Mouse (Mus musculus): ENCODE measurements around the gene Plod1.

Plod1 gene

DNA sequence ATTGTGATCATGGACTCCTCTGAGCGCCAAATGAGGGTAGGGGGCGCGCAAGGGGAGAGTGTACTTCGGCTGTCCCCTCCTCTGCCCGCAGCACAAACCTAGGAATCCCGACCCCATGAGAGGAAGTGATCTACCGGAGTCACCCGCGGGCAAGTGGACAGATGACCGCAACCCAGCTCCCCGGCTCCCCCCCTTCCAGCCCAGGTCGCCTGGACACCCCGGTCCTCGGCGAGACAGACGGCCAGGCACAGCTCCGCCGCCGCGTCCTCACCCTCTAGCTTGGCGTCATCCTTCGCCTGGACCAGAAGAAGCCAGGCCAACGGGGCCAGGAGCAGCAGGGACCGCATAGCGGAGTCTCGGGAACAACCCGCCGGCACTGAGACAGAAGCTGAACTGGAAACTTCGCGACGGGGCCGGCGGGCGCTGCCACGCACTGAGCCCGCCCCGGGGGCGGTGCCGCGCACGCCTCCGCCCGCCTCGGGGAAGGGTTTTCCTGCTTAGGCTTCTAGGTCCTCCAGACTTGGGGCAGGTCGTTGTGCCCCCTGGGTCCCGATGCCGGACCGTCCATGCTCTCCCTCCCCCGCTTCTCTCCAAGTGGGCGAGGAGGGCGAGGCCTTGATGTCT lies at the start of gene Plod1:
Gene Plod1 (minus strand): TSS at position 437 of the 624 bp plus-strand sequence.
- in situ Hi-C loops (cut with MboI; ENCODE audit: low pct_unique_long_range_greater_than_20kb in 1 of 2, low sequenced_read_pairs in 2 of 2, unreplicated experiment in 1 of 2), result no loop called here

GRCm38 (mm10) chr4:147985205-147986132 lies 48.9 kb upstream of the Plod1 start, which contains the start of gene Nppb:
Gene Nppb (plus strand): TSS chr4:147985788.
- in situ Hi-C loops (cut with MboI; ENCODE audit: low pct_unique_long_range_greater_than_20kb in 1 of 2, low sequenced_read_pairs in 2 of 2, unreplicated experiment in 1 of 2), result no loop called here

DNA sequence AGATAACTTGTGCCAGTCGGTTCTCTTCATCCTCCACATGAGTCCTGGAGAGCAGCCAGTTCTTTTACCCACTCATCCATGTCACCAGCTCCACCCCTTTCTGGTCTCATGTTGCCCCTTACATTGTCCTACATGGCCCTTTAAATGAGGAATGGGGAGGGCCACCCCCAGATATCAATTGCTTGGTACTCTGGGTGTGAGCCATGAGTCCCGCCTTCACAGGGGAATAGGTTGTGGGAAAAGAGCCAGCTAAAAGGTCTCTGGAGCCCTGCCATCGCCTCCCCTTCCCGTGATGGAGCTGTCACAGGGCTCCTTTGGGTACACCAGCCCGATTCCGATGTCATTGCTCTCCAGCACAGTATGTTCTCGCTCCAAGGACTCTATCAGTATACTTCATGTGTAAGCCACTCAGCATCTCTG lies 42.9 kb upstream of the Plod1 start:
- in situ Hi-C loops (cut with MboI; ENCODE audit: low pct_unique_long_range_greater_than_20kb in 1 of 2, low sequenced_read_pairs in 2 of 2, unreplicated experiment in 1 of 2), result no loop called here

DNA sequence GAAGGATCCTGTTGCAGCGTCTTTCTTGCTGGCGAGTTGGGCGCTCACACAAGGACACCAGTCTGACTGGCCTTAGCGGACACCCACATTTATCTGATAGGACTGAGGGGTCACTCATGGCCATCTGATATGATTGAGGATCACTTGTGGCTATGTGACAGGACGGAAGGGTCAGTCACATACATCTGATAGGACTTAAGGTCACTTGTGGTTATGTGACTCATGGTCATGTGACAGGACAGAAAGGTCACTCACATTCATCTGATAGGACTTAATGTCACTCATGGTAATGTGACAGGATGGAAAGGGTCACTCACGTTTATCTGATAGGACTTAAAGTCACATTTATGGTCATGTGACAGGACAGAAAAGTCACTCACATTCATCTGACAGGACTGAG lies 41.8 kb upstream of the Plod1 start:
- in situ Hi-C loops (cut with MboI; ENCODE audit: low pct_unique_long_range_greater_than_20kb in 1 of 2, low sequenced_read_pairs in 2 of 2, unreplicated experiment in 1 of 2), result no loop called here

DNA sequence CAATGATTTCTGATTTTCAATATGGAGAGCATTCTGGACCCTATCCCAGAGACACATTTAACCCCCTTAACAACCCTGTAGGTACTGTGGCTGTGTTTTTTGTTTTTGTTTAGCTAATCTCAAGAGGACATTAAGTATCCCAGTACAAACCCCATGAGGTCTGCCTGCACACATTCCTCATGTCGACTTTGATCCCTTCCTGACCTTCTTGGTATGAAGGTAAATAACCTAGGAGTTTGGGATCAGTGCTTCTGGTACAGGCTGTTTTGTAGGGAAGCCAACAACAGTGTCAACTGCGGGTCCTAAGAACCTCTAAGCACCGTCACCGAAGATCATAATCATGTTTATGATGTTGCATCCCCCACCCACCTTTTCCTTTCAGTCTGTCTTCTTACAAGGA lies 41.2 kb upstream of the Plod1 start:
- in situ Hi-C loops (cut with MboI; ENCODE audit: low pct_unique_long_range_greater_than_20kb in 1 of 2, low sequenced_read_pairs in 2 of 2, unreplicated experiment in 1 of 2), result no loop called here

GRCm38 (mm10) chr4:147976237-147976636 lies 39.7 kb upstream of the Plod1 start:
- in situ Hi-C loops (cut with MboI; ENCODE audit: low pct_unique_long_range_greater_than_20kb in 1 of 2, low sequenced_read_pairs in 2 of 2, unreplicated experiment in 1 of 2), result no loop called here

DNA sequence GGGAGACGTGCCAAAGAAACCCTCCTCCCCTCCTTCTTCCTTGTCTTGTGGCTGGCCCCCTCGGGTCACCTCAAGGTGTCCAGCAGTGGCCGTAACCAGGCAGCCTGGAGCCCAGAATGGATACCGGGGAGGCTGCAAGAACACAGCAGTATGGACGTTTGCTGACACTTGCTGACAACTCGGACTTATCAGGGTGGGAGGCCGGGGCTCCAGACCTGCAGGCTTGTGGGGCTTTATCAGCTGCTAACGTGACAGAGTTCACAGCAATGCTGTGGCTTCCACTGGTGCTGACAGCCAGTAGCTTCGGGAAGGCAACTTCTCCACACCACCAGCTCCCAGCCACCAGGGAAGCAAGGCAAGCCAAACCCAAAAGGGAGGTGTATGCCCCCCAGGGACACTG lies 32.8 kb upstream of the Plod1 start:
- in situ Hi-C loops (cut with MboI; ENCODE audit: low pct_unique_long_range_greater_than_20kb in 1 of 2, low sequenced_read_pairs in 2 of 2, unreplicated experiment in 1 of 2), result no loop called here

GRCm38 (mm10) chr4:147968816-147969215 lies 32.2 kb upstream of the Plod1 start:
- in situ Hi-C loops (cut with MboI; ENCODE audit: low pct_unique_long_range_greater_than_20kb in 1 of 2, low sequenced_read_pairs in 2 of 2, unreplicated experiment in 1 of 2), result no loop called here

DNA sequence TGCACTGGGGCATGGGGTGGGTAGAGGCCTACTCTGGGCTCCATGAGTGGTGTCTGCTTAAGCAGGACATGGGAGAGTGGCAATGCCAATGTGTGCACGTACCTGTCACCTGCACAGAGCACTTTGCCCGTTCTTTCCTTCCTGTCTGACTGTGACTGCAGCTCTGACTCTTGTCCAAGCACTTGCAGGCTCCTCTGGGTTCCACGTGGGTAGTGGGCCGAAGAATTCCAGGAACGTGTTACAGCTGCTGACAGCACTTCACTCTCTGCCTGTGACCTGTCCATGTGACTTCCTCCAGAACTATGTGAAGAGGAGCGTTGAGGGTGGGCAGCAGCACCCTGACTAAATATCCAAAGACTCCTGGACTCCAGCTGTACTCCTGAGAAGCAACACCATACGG lies 29.1 kb upstream of the Plod1 start:
- in situ Hi-C loops (cut with MboI; ENCODE audit: low pct_unique_long_range_greater_than_20kb in 1 of 2, low sequenced_read_pairs in 2 of 2, unreplicated experiment in 1 of 2), result no loop called here

DNA sequence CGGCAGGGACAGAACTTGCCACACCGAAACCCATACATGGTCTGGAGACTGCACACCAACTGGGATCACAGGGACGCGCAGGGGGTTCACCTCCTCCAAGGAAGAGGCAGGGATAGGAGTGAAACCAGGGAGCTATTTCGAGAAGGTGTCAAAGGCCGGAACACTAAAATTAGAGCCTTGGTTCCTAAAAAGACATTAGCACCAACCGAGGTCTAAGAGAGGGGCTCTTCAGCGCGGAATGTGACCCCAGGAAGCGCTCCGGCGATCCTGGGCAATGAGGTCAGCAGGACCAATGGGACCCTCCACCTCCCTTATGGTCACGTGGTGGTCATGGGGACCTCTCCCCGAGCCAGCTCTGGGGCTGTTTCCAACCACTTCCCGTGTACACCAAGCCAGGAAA lies 27.1 kb upstream of the Plod1 start:
- in situ Hi-C loops (cut with MboI; ENCODE audit: low pct_unique_long_range_greater_than_20kb in 1 of 2, low sequenced_read_pairs in 2 of 2, unreplicated experiment in 1 of 2), result loop anchor here in 1 of 2 experiments (5.0 kb wide), 1 partner anchor 49 kb away; no protein-coding TSS in a partner anchor

GRCm38 (mm10) chr4:147962781-147963180 lies 26.2 kb upstream of the Plod1 start:
- in situ Hi-C loops (cut with MboI; ENCODE audit: low pct_unique_long_range_greater_than_20kb in 1 of 2, low sequenced_read_pairs in 2 of 2, unreplicated experiment in 1 of 2), result loop anchor here in 1 of 2 experiments (5.0 kb wide), 1 partner anchor 50 kb away; no protein-coding TSS in a partner anchor

DNA sequence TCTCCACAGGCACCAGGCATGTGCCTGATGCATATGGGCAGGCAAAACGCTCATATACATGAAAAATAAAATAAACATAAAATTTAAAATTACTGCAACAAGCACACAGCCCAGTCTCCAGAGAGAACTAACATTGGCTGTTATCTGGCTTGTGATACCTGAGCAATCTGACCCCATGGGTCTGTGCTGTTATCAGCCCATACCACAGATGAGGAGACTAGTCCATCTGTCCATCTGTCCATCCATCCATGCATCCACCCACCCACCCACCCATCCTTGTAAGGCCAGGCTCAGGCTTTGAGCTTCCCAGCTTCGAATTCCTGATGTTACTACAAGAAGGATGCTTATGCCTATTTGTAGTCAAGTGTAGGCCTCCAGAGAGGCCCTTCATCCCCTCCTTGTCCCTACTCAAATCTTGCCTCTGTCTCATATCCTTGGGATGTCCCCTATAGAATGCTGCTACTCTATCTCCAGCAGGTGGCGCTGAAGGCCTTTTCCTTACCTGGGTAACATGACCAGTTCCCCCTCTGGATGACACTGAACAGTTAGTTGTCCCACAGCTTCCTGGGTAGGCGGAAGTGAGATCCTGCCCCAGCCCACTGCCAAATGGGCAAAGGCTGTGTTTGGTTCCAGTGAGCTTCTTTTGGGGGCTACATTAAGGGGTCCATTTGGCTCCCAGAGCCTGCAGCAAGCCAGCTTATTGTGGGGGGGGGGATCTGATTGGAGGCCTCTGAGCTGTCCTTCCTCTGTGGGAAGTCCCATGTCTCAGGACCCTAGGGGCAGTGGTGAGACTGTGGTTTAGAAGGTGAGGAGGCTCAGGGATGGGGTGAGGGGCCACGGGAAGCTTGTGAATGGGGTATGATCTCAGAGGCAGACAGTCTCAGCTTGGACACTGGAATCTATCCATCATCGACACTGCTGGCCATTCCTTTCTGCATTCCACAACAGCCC lies 23.6 kb upstream of the Plod1 start:
- in situ Hi-C loops (cut with MboI; ENCODE audit: low pct_unique_long_range_greater_than_20kb in 1 of 2, low sequenced_read_pairs in 2 of 2, unreplicated experiment in 1 of 2), result loop anchor here (5.0 kb wide), 3 partner anchors 42 to 102 kb away; partner anchors contain the start of gene Nppa (in 1 of the 2)

GRCm38 (mm10) chr4:147957141-147957540 lies 20.6 kb upstream of the Plod1 start:
- in situ Hi-C loops (cut with MboI; ENCODE audit: low pct_unique_long_range_greater_than_20kb in 1 of 2, low sequenced_read_pairs in 2 of 2, unreplicated experiment in 1 of 2), result loop anchor here in 1 of 2 experiments (5.0 kb wide), 2 partner anchors 45 to 105 kb away; partner anchors contain the start of gene Nppa

- in situ Hi-C loops (cut with MboI; ENCODE audit: low pct_unique_long_range_greater_than_20kb in 1 of 2, low sequenced_read_pairs in 2 of 2, unreplicated experiment in 1 of 2), result no loop called here
These were observed 17.0 kb upstream of the Plod1 start for GRCm38 (mm10) chr4:147953590-147953989.

DNA sequence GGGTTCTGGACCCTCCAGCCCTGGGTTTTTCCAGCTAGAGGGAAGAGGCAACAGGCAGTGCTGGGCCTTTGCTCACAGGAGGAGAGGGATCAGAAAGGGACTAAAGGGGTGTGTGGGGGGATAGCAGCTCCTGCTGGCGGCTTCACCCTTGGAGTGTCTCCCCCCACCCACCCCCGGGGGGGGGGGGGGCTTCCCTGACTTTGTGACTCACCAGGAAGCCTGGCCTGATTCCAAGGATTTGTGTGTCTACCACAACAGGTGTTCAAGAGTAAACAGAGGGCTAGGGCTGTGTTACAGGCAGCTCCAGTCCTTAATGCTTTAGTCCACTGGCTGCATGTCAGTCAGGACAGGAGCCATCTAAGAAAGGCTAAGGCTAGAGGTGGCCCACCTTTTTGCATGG lies 10.9 kb upstream of the Plod1 start:
- in situ Hi-C loops (cut with MboI; ENCODE audit: low pct_unique_long_range_greater_than_20kb in 1 of 2, low sequenced_read_pairs in 2 of 2, unreplicated experiment in 1 of 2), result no loop called here

DNA sequence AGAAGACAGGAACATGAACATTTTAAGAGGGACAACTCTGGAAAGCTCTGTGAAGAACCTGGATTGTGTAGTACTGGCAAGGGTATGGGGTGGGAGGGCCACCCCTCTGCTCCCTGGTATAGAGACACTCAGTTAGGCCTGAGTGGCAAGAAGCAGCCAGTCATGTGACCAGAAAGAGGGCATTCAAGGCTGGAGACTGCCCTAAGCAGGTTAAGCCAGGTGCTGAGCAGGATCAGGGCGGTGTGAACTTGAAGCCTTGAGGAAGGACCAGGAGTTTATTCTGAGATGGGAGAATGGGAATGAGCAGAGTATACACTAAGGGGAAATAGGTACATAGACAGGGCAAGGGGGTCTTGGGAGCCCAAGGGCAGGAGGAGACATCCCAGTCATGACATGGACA lies 6.4 kb upstream of the Plod1 start:
- in situ Hi-C loops (cut with MboI; ENCODE audit: low pct_unique_long_range_greater_than_20kb in 1 of 2, low sequenced_read_pairs in 2 of 2, unreplicated experiment in 1 of 2), result no loop called here

- in situ Hi-C loops (cut with MboI; ENCODE audit: low pct_unique_long_range_greater_than_20kb in 1 of 2, low sequenced_read_pairs in 2 of 2, unreplicated experiment in 1 of 2), result no loop called here
These were observed 4.8 kb upstream of the Plod1 start for GRCm38 (mm10) chr4:147941045-147942020.
